Mouse (Mus musculus) midbrain, embryonic 16.5 days (tissue): ENCODE data around the gene Antxrl. TPM values are rescaled to one million over a fixed set of nuclear protein-coding genes. Genes with fewer than 3 reads are reported as not detected.
A peak's percentile ranks its signal among the peaks of the same experiment; 100 is the strongest.

ENCODE experiments used
- ATAC-seq: fragments of 200-750 bp; cut with Nextera tagmentation; 2 replicates; pipeline ENCODE4 v1.8.0; 2017; ENCODE audit warnings: moderate TSS enrichment
- H3K27ac ChIP-seq: fragments of 300-500 bp; sonication (generic); 2 replicates; pipeline ENCODE4 v1.5.1; 2014; ENCODE audit warnings: mild to moderate bottlenecking, low read length, mixed read lengths
- H3K27me3 ChIP-seq: fragments of 300-500 bp; sonication (generic); 2 replicates; pipeline ENCODE4 v1.6.1; 2014; ENCODE audit warnings: low read depth, low read length, mixed read lengths; ENCODE audit not compliant: control insufficient read depth, insufficient read depth
- H3K36me3 ChIP-seq: fragments of 300-500 bp; sonication (generic); 2 replicates; pipeline ENCODE4 v1.6.1; 2014; ENCODE audit warnings: mild to moderate bottlenecking, low read length, moderate library complexity, mixed read lengths; ENCODE audit not compliant: control insufficient read depth, insufficient read depth
- H3K4me1 ChIP-seq: fragments of 300-500 bp; sonication (generic); 2 replicates; pipeline ENCODE4 v1.6.1; 2014; ENCODE audit warnings: mild to moderate bottlenecking, low read length, mixed read lengths; ENCODE audit not compliant: control insufficient read depth, insufficient read depth
- H3K4me2 ChIP-seq: fragments of 300-500 bp; sonication (generic); 2 replicates; pipeline ENCODE4 v1.6.1; 2014; ENCODE audit warnings: mild to moderate bottlenecking, low read length, mixed read lengths
- H3K4me3 ChIP-seq: fragments of 300-500 bp; sonication (generic); 2 replicates; pipeline ENCODE4 v1.5.1; 2014; ENCODE audit warnings: low read depth, mild to moderate bottlenecking, low read length, moderate library complexity, mixed read lengths
- H3K9ac ChIP-seq: fragments of 300-500 bp; sonication (generic); 2 replicates; pipeline ENCODE4 v1.6.1; 2014; ENCODE audit warnings: low read depth, low read length, mixed read lengths
- H3K9me3 ChIP-seq: fragments of 300-500 bp; sonication (generic); replicated peaks from 2 replicates; pipeline ENCODE4 v1.6.1; 2014; ENCODE audit warnings: mild to moderate bottlenecking, low read length, mixed read lengths; ENCODE audit not compliant: control insufficient read depth, poor library complexity, severe bottlenecking
- whole genome bisulfite sequencing: fragments of 180-500 bp; shearing (Covaris S2); extraction: QIAGEN DNeasy Blood & Tissue Kit; methylation state at CpG from one replicate; pipeline ENCODE4 v1.1.7; 2014; 5-methylcytosine and 5-hydroxymethylcytosine counted together
- polyA plus RNA-seq: library from polyadenylated mRNA; unstranded; fragments of >200 nt; fragmentation: Nextera tagmentation; extraction: Ambion mirVana; gene quantifications from 2 replicates; pipeline ENCODE4 v1.2.1, GENCODE M21; 2015

Antxrl gene
- polyA plus RNA-seq, 1 experiment from 2014 or later = not detected

DNA sequence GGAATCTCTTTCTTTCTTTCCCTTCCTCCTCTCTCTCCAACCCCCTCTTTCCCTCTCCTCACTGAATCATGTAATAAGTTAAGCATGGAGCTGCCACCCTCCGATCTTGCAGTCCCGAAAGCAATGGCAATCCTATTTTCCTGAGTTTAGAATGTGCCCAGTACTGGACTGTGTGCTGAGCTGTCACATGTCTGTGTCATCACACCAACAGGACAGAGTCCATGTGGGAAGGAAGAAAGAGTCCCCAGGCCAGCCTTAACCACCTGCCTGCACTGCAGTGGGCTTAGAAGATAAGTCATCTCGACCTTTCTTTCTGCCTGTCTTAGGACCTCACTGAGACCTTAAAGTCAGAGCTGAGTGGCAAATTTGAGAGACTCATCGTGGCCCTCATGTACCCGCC, 39.0 kb downstream of the Antxrl start:
- Histone ChIP-seq H3K4me2 (no peak overlapping the region), H3K4me1 (no peaks in the 10 kb centered on the region), H3K27me3 (no peaks in the 10 kb centered on the region), H3K4me3 (no peak overlapping the region), H3K36me3 (no peaks in the 10 kb centered on the region), H3K27ac (no peak overlapping the region), H3K9me3 (no peaks in the 10 kb centered on the region), H3K9ac (no peak overlapping the region)
- WGBS = 89% methylated on average over 5 of the region's 5 CpGs
- no peak for ATAC-seq

GRCm38 (mm10) chr14:34092856-34093255, 40.3 kb downstream of the Antxrl start:
- Histone ChIP-seq H3K36me3 (no peaks in the 10 kb centered on the region), H3K9ac (no peak overlapping the region), H3K27me3 (no peaks in the 10 kb centered on the region), H3K4me2 (no peak overlapping the region), H3K4me1 (no peaks in the 10 kb centered on the region), H3K27ac (no peak overlapping the region), H3K4me3 (no peak overlapping the region), H3K9me3 (no peaks in the 10 kb centered on the region)
- whole genome bisulfite sequencing = 76% methylated on average over 1 of the region's 1 CpGs
- no peak for ATAC-seq

DNA sequence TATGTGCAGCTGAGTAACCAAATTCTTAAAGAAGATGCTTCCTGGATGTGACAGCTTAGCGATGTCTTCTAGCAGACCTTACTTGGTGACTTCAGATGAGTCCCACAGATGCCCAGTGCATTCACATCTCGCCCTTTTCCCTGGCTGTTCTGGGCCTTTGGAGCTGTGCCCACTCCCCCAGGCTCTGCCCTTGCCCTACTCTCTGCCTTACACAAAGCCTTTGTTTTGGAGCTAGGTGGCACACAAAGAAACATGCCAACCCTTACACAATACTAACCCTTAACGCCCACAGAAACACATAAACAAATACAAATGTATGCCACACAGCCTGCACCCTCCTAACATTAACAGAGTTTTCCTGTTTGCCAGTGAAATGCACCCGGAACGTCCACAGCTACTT, 43.7 kb downstream of the Antxrl start:
- H3K4me3 ChIP-seq = no peak overlapping the region
- H3K4me2 ChIP-seq = no peak overlapping the region
- H3K4me1 ChIP-seq = no peaks in the 10 kb centered on the region
- no peaks in the 10 kb centered on the region for H3K9me3 ChIP-seq
- no peak for ATAC-seq
- no peaks in the 10 kb centered on the region for H3K27me3 ChIP-seq
- H3K36me3 ChIP-seq = no peaks in the 10 kb centered on the region
- no peak overlapping the region for H3K9ac ChIP-seq
- whole genome bisulfite sequencing = 80% methylated on average over 5 of the region's 5 CpGs
- no peak overlapping the region for H3K27ac ChIP-seq

DNA sequence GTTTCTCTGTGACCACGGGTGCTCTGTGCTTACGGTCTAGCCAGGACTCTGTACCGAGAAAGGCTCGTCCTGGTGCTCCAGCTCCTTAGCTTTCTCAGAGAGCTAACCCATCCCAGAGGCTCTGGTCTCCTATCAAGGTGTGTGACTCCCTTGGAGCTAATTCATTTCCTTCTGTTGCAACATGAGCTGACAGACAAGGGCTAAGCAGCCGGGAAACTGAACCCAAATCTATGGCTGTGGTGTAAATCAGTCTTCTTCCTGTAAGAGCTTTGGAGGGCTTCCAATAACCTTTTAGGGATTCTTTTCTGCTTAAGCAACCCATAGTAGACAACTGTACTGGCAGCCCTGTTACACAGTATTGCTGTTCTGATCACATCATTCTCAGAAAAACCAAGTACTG, 50.1 kb downstream of the Antxrl start, which contains the start of gene A630023A22Rik:
A630023A22Rik (minus strand) TSS at position 154 of the 400 bp plus-strand sequence.
- H3K4me2 ChIP-seq = no peak within 1 kb of the TSS
- WGBS = 81% methylated on average over 5 of the region's 5 CpGs
- H3K36me3 ChIP-seq = no peaks in the 10 kb centered on the region
- H3K27ac ChIP-seq = no peak within 1 kb of the TSS
- ATAC-seq = no peak
- no peak within 1 kb of the TSS for H3K9ac ChIP-seq
- no peaks in the 10 kb centered on the region for H3K9me3 ChIP-seq
- H3K4me3 ChIP-seq = no peak within 1 kb of the TSS
- no peaks in the 10 kb centered on the region for H3K4me1 ChIP-seq
- no peaks in the 10 kb centered on the region for H3K27me3 ChIP-seq

DNA sequence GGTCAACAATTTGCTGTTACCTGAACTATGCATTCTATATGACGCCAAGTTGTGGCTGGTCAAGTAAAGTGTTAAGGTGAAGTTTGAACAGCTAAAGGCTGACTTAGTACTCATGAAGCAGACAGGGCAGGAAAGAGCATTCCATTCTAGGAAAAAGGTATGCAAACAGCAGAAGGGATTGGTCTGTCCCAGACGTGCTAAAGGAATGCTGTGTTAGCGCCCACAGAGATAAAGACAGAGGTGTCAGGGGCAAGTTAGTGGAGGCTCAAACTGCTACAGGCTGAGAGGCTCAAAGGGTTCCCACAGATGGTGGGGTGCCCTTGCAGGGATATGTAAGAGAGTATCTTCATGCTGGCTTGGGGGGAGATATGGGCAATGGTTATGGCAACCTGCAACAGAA, 51.3 kb downstream of the Antxrl start:
- H3K9ac ChIP-seq = no peak overlapping the region
- H3K9me3 ChIP-seq = no peaks in the 10 kb centered on the region
- 84% methylated on average over 3 of the region's 3 CpGs for WGBS
- no peaks in the 10 kb centered on the region for H3K27me3 ChIP-seq
- ATAC-seq = no peak
- no peaks in the 10 kb centered on the region for H3K4me1 ChIP-seq
- H3K36me3 ChIP-seq = no peaks in the 10 kb centered on the region
- H3K27ac ChIP-seq = no peak overlapping the region
- no peak overlapping the region for H3K4me3 ChIP-seq
- H3K4me2 ChIP-seq = no peak overlapping the region

DNA sequence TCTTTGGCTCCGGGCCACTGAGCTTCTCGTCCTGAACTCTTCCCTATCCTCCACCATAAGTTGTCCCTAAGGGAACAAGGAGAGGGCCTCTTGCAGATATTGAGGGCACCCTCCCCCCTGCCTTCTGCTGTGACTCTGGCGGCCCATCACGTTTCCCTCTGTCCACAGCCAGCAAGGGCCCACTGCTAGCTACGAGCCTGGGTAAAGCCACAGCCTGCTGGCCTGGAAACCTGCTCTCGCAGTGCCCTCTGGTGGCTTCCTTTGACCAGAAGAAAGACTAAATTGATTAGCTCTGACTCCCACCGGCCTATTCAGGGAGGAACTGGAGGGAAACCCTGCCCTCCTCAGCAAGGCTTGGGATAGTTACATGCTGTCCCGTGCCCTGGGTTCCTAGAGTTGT, 52.4 kb downstream of the Antxrl start:
- WGBS = 27% methylated on average over 8 of the region's 8 CpGs
- peak; percentile 48; the same call in 1 of the 2 replicates for ATAC-seq
- Histone ChIP-seq H3K4me2 (no peak overlapping the region), H3K36me3 (no peaks in the 10 kb centered on the region), H3K4me3 (no peak overlapping the region), H3K27ac (no peak overlapping the region), H3K9me3 (no peaks in the 10 kb centered on the region), H3K9ac (no peak overlapping the region), H3K4me1 (no peaks in the 10 kb centered on the region), H3K27me3 (no peaks in the 10 kb centered on the region)

GRCm38 (mm10) chr14:34106389-34107062, 54.0 kb downstream of the Antxrl start:
- H3K27ac ChIP-seq = no peak overlapping the region
- no peaks in the 10 kb centered on the region for H3K36me3 ChIP-seq
- H3K4me2 ChIP-seq = no peak overlapping the region
- 58% methylated on average over 12 of the region's 12 CpGs for WGBS
- no peaks in the 10 kb centered on the region for H3K27me3 ChIP-seq
- H3K4me3 ChIP-seq = no peak overlapping the region
- no peak overlapping the region for H3K9ac ChIP-seq
- no peaks in the 10 kb centered on the region for H3K4me1 ChIP-seq
- ATAC-seq = no peak
- no peaks in the 10 kb centered on the region for H3K9me3 ChIP-seq

DNA sequence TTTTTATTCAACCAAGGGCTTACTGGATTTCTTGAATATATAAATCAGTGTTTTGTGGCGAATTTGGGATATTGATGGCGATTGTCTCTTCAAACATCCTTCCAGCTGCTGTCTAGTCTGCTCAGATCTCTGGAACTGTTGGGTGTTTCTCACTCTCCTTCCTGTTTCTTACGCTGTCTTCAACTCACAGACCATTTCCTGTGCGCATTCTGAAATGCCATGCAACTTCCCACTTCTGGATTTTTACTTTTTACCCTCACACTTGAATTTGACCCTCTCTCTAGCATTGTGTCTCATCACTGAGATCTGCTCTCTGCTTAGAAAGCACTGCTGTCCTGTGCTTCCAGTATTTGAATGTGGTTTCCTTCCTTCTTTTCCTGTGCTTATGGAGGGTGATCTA, 55.1 kb downstream of the Antxrl start:
- H3K27ac ChIP-seq = no peak overlapping the region
- 85% methylated on average over 4 of the region's 4 CpGs for WGBS
- H3K9ac ChIP-seq = no peak overlapping the region
- ATAC-seq = no peak
- no peaks in the 10 kb centered on the region for H3K4me1 ChIP-seq
- H3K4me2 ChIP-seq = no peak overlapping the region
- no peaks in the 10 kb centered on the region for H3K9me3 ChIP-seq
- no peaks in the 10 kb centered on the region for H3K27me3 ChIP-seq
- H3K4me3 ChIP-seq = no peak overlapping the region
- H3K36me3 ChIP-seq = no peaks in the 10 kb centered on the region

- no peak overlapping the region for H3K9ac ChIP-seq
- no peak overlapping the region for H3K4me2 ChIP-seq
- no peak for ATAC-seq
- no peaks in the 10 kb centered on the region for H3K4me1 ChIP-seq
- no peaks in the 10 kb centered on the region for H3K27me3 ChIP-seq
- H3K27ac ChIP-seq = no peak overlapping the region
- no peak overlapping the region for H3K4me3 ChIP-seq
- H3K36me3 ChIP-seq = no peaks in the 10 kb centered on the region
- 79% methylated on average over 4 of the region's 4 CpGs for WGBS
- no peaks in the 10 kb centered on the region for H3K9me3 ChIP-seq
Observed at GRCm38 (mm10) chr14:34114311-34114710, 61.8 kb downstream of the Antxrl start.
